ENCODE assay signal across 24 mouse cellular contexts in the genomic region with DNA sequence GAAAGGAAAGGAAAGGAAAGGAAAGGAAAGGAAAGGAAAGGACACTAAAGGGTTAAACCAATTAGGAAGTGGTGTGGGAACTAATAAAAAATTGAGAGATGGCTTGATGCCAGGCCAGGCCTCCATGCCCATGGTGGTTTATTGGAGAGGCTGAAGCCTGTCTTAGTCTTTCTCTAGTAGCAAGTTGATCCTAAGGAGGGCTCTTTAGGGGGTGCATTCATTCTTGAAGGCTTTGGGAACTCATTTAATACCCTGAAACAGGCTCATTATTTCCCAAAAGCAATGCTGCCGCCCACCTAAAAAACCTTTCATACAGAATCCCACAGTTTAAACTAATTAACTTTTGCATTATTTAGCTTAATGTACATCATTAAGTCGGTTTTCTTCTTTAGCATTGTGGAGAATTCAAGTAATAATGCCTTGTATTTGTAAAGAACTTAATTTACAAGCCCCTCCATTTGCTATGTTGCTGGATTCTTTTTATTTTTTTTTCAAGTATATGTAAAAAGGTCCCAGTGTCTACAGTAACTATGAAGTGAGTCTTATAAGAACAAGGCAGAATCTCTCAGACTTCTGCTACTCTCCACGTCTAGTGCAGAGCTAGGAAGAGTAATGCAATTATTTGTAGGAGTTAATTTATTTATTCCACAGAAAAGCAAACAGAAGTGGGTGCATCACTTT.
DNase-seq lines count a peak whose midpoint lies in the region; ATAC-seq and TF ChIP-seq lines count a peak whose summit lies in the region.
"Had no signal": no experiment of that assay in that cellular context is flagged by ENCODE, and none has a peak within 500 bp of the region (broad histone marks: within the 10 kb centered on the region; RNA-seq: fewer than 3 reads in every experiment).

No protein-coding gene starts in this region.

- no peaks in the 10 kb centered on the region for H3K36me3 ChIP-seq in hindbrain, postnatal 0 days (ENCODE audit: insufficient read depth, low read length)
- no peaks in the 10 kb centered on the region for H3K36me3 ChIP-seq in hindbrain, embryonic 10.5 days
- H3K36me3 ChIP-seq in forebrain, embryonic 13.5 days (ENCODE audit: poor library complexity, severe bottlenecking) = no peaks in the 10 kb centered on the region
- H3K36me3 ChIP-seq in limb, embryonic 12.5 days = no peaks in the 10 kb centered on the region
- H3K36me3 ChIP-seq: G1E; heart, embryonic 10.5 days; hindbrain, embryonic 15.5 days; kidney, embryonic 15.5 days; limb, embryonic 15.5 days; liver, embryonic 13.5 days; stomach, embryonic 15.5 days had no signal

- no peaks in the 10 kb centered on the region for H3K9me3 ChIP-seq in hindbrain, postnatal 0 days (ENCODE audit: low read length)
- no peaks in the 10 kb centered on the region for H3K9me3 ChIP-seq in hindbrain, embryonic 10.5 days
- no peaks in the 10 kb centered on the region for H3K9me3 ChIP-seq in forebrain, embryonic 13.5 days (replicated peaks)
- no peaks in the 10 kb centered on the region for H3K9me3 ChIP-seq in limb, embryonic 12.5 days
- H3K9me3 ChIP-seq: G1E; heart, embryonic 10.5 days; hindbrain, embryonic 15.5 days; kidney, embryonic 15.5 days; limb, embryonic 15.5 days; liver, embryonic 13.5 days; stomach, embryonic 15.5 days had no signal

- H3K27me3 ChIP-seq in hindbrain, postnatal 0 days (ENCODE audit: insufficient read depth, low read length) = no peaks in the 10 kb centered on the region
- no peaks in the 10 kb centered on the region for H3K27me3 ChIP-seq in hindbrain, embryonic 10.5 days (ENCODE audit: insufficient read depth, poor library complexity, severe bottlenecking)
- peaks cover 64% of the 10 kb centered on the region for H3K27me3 ChIP-seq in forebrain, embryonic 13.5 days
- no peaks in the 10 kb centered on the region for H3K27me3 ChIP-seq in limb, embryonic 12.5 days
- H3K27me3 ChIP-seq: hindbrain, embryonic 15.5 days; kidney, embryonic 15.5 days; limb, embryonic 15.5 days; liver, embryonic 13.5 days; stomach, embryonic 15.5 days had no signal

- H3K9ac ChIP-seq in hindbrain, postnatal 0 days (replicated peaks; ENCODE audit: low read length) = no peak overlapping the region
- H3K9ac ChIP-seq in forebrain, embryonic 13.5 days = no peak overlapping the region
- no peak overlapping the region for H3K9ac ChIP-seq in limb, embryonic 12.5 days (replicated peaks)
- H3K9ac ChIP-seq: hindbrain, embryonic 15.5 days; kidney, embryonic 15.5 days; limb, embryonic 15.5 days; liver, embryonic 13.5 days; stomach, embryonic 15.5 days had no signal

- no peak overlapping the region for H3K4me3 ChIP-seq in hindbrain, postnatal 0 days (ENCODE audit: low read length)
- H3K4me3 ChIP-seq in hindbrain, embryonic 10.5 days = no peak overlapping the region
- no peak overlapping the region for H3K4me3 ChIP-seq in forebrain, embryonic 13.5 days
- no peak overlapping the region for H3K4me3 ChIP-seq in limb, embryonic 12.5 days (replicated peaks)
- H3K4me3 ChIP-seq: heart, embryonic 10.5 days; hindbrain, embryonic 15.5 days; kidney, embryonic 15.5 days; limb, embryonic 15.5 days; liver, embryonic 13.5 days; stomach, embryonic 15.5 days had no signal

- no peak overlapping the region for H3K4me2 ChIP-seq in hindbrain, postnatal 0 days (ENCODE audit: low read depth, low read length)
- H3K4me2 ChIP-seq in forebrain, embryonic 13.5 days = no peak overlapping the region
- H3K4me2 ChIP-seq in limb, embryonic 12.5 days = no peak overlapping the region
- H3K4me2 ChIP-seq: hindbrain, embryonic 15.5 days; kidney, embryonic 15.5 days; limb, embryonic 15.5 days; liver, embryonic 13.5 days; stomach, embryonic 15.5 days had no signal

- no peak for ATAC-seq in hindbrain, postnatal 0 days
- peak; percentile 92 for ATAC-seq in forebrain, embryonic 13.5 days
- ATAC-seq in limb, embryonic 12.5 days (ENCODE audit: insufficient number of reproducible peaks, insufficient read depth, low FRiP score, low TSS enrichment, low read depth) = 0 out of 2 replicates have a peak, but pooled peaks have one; percentile 47
- ATAC-seq: midbrain, embryonic 16.5 days had no signal

- TF ChIP-seq CTCF in hindbrain, postnatal 0 days (IDR thresholded peaks at IDR 0.05; ENCODE audit: low read depth) = no peak

- peak; percentile 8 for DNase-seq in embryo, embryonic 11 days
- DNase-seq in embryo, embryonic 10 days (ENCODE audit: low spot score) = no peak
- peak; percentile 14 for DNase-seq in hindbrain, postnatal 0 days (ENCODE audit: low spot score)
- DNase-seq in hindbrain, embryonic 10.5 days (ENCODE audit: low spot score) = no peak
- DNase-seq in thymus, postnatal 4 days = no peak
- DNase-seq in right cerebral cortex, postnatal 10 days (ENCODE audit: low spot score in 2 of 2) = no peak
- DNase-seq: adrenal gland, adult 8-10 months; cerebellum, adult 9-10 months; heart, postnatal 36 days; kidney, adult 18-20 months; kidney, postnatal 25 days; liver, embryonic 13.5 days; lung, adult 18-20 months; lung, postnatal 10 days; right cerebral cortex, postnatal 14 days had no signal

- H3K27ac ChIP-seq in hindbrain, postnatal 0 days = no peak overlapping the region
- H3K27ac ChIP-seq in hindbrain, embryonic 10.5 days = no peak overlapping the region
- no peak overlapping the region for H3K27ac ChIP-seq in forebrain, embryonic 13.5 days
- no peak overlapping the region for H3K27ac ChIP-seq in limb, embryonic 12.5 days
- H3K27ac ChIP-seq: heart, embryonic 10.5 days; hindbrain, embryonic 15.5 days; kidney, embryonic 15.5 days; limb, embryonic 15.5 days; liver, embryonic 13.5 days; stomach, embryonic 15.5 days had no signal

- no peaks in the 10 kb centered on the region for H3K4me1 ChIP-seq in hindbrain, postnatal 0 days (ENCODE audit: insufficient read depth, low read length)
- H3K4me1 ChIP-seq in hindbrain, embryonic 10.5 days (replicated peaks) = no peaks in the 10 kb centered on the region
- no peaks in the 10 kb centered on the region for H3K4me1 ChIP-seq in forebrain, embryonic 13.5 days
- H3K4me1 ChIP-seq in limb, embryonic 12.5 days (replicated peaks) = no peaks in the 10 kb centered on the region; the same call in 1 of the 2 replicates
- H3K4me1 ChIP-seq: heart, embryonic 10.5 days; hindbrain, embryonic 15.5 days; kidney, embryonic 15.5 days; limb, embryonic 15.5 days; liver, embryonic 13.5 days; stomach, embryonic 15.5 days had no signal

- WGBS in hindbrain, postnatal 0 days = 33% methylated on average over 3 of the region's 3 CpGs
- WGBS in hindbrain, embryonic 10.5 days = 50% methylated on average over 3 of the region's 3 CpGs
- 4% methylated on average over 3 of the region's 3 CpGs for WGBS in forebrain, embryonic 13.5 days
- WGBS in limb, embryonic 12.5 days = 40% methylated on average over 3 of the region's 3 CpGs

Comparison
In these comparisons a context has a peak if more than half of its experiments do, and no peak if none do; other contexts are left out.
1. DNase-seq: peak in embryo, embryonic 11 days (single experiment) and hindbrain, postnatal 0 days (single experiment); none in embryo, embryonic 10 days (single experiment), hindbrain, embryonic 10.5 days (single experiment), thymus, postnatal 4 days (single experiment) and right cerebral cortex, postnatal 10 days (0 of 2).